Mouse (Mus musculus) G1E (cell line): Measurements from ENCODE around the gene Otud7b.

Experiments
- CTCF ChIP-seq: IDR thresholded peaks from 2 replicates; pipeline ENCODE4 v1.5.1; 2012; ENCODE audit warnings: low read depth, low read length, inconsistent platforms, mixed read lengths
- TAL1 ChIP-seq: conservative IDR thresholded peaks from 2 replicates; pipeline ENCODE4 v1.6.1; 2012; ENCODE audit warnings: low read depth, low read length, inconsistent platforms, mixed read lengths

GRCm38 (mm10) chr3:96199731-96200130 is 95.4 kb downstream of the Otud7b start:
- TF ChIP-seq CTCF (no peak), TAL1 (no peak)
